Mouse (Mus musculus): ENCODE results near the gene Pmvk. TPM values are rescaled to one million over a fixed set of nuclear protein-coding genes. Genes with fewer than 3 reads are reported as not detected.
"Not testable (repeated sequence)": the region's sequence is repeated elsewhere in the genome, so short reads cannot be mapped to it uniquely, and the experiment has no call there.

Pmvk gene
- total and polyA plus RNA-seq, 2 experiments from 2014 or later = 80.1 to 96.8 TPM

DNA sequence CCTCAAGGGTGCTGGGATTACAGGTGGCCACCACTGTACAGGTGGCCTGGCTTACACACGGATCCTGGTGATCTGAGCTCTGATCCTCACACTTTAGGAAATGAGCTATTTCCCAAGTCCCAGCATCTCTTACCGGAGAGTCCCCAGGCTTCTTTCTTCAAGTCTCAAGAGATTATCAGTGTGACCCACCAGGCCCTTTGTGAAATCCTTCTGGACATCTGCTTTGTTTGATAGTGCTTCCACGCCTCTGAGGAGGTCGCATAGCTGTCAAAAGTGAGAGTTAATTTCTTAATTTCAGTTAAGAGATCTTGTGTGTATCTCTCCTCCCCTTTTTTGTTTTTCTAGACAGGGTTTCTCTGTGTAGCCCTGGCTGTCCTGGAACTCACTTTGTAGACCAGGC is 28.5 kb upstream of the Pmvk start:
- Histone ChIP-seq H3K4me3 (ENCODE audit: low read depth, low read length) (no peak overlapping the region), H3K9ac (no peak overlapping the region), H3K36me3 (ENCODE audit: insufficient read depth) (peaks cover 2% of the 10 kb centered on the region; the same call in 1 of the 2 replicates), H3K4me1 (ENCODE audit: insufficient read depth) (0 out of 2 replicates have a peak, but pooled peaks cover 1% of the 10 kb centered on the region), H3K9me3 (ENCODE audit: low read length) (no peaks in the 10 kb centered on the region), H3K27ac (ENCODE audit: low read depth, low read length) (no peak overlapping the region), H3K4me2 (ENCODE audit: low read depth) (no peak overlapping the region), H3K27me3 (ENCODE audit: insufficient read depth, low read length) (no peaks in the 10 kb centered on the region)
- 92% methylated on average over 4 of the region's 4 CpGs for WGBS
- TF ChIP-seq CTCF (IDR thresholded peaks at IDR 0.05; ENCODE audit: low read depth) = no peak
- ATAC-seq (no peak), DNase-seq (no peak)

GRCm38 (mm10) chr3:89429021-89429420 is 25.3 kb upstream of the Pmvk start:
- H3K9ac ChIP-seq; ATAC-seq; H3K4me2 ChIP-seq (ENCODE audit: low read depth); H3K9me3 ChIP-seq (ENCODE audit: low read length); H3K4me3 ChIP-seq (ENCODE audit: low read depth, low read length); H3K4me1 ChIP-seq (ENCODE audit: insufficient read depth); DNase-seq; H3K27ac ChIP-seq (ENCODE audit: low read depth, low read length); H3K27me3 ChIP-seq (ENCODE audit: insufficient read depth, low read length): not testable (repeated sequence)
- H3K36me3 ChIP-seq (ENCODE audit: insufficient read depth) = peaks cover 17% of the 10 kb centered on the region
- 95% methylated on average over 7 of the region's 7 CpGs for WGBS

DNA sequence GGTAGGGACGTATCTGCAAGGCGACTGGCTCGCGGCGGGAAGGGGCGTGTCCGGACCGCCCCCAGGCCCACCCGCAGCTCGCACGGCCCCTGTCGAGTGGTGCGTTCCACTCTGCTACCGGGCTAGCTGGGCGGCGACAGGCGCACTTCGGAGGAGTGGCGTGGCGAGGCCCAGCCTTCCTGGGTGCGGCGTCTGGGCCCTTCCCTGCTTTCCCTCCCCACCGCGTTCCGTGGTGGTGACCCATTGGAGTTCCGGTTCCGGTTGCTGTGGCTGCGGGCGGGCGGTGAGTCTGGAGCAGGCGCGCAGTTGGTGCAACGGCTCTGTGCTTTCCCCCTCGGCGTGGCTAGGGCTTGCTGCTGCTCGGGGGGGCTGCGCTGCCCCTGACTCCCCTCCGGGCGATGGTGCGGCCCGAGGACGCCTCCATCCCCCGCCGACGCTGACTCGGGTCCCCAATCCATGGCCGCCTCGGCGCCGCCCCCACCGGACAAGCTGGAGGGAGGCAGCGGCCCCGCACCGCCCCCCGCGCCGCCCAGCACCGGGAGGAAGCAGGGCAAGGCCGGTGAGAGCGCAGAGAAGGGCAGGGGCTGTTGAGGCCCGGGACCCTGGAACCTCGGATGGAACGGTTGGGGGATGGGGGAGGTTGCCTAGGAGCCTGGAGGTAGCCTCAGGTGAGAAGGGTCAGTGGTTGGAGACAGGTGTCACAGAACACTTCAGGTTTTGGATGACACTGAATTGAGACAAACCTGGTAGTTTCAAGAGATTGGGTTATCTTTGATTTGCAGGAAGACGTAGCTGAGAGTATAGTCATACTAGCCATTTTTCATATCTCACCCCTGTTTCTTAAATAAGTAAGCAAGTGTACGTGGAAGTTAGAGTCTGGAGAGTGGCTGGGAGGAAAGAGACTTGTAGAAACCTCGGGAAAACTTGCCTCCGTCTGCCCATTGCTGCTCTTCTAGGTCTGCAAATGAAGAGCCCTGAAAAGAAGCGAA is 23.9 kb upstream of the Pmvk start, which contains the start of gene Pygo2:
Gene Pygo2, plus strand, starts transcription at position 44 of the 989 bp plus-strand sequence.
- H3K4me2 ChIP-seq (ENCODE audit: low read depth) = peak within 1 kb of the TSS; percentile 85
- H3K4me3 ChIP-seq (ENCODE audit: low read depth, low read length) = peak within 1 kb of the TSS; percentile 70
- H3K9ac ChIP-seq = peak within 1 kb of the TSS; percentile 82
- H3K27me3 ChIP-seq (ENCODE audit: insufficient read depth, low read length) = no peaks in the 10 kb centered on the region
- H3K9me3 ChIP-seq (ENCODE audit: low read length) = no peaks in the 10 kb centered on the region
- H3K4me1 ChIP-seq (ENCODE audit: insufficient read depth) = peaks cover 8% of the 10 kb centered on the region
- WGBS = 4% methylated on average over 66 of the region's 68 CpGs
- no peak; the same call in 1 of the 2 replicates for TF ChIP-seq CTCF (IDR thresholded peaks at IDR 0.05; ENCODE audit: low read depth)
- H3K36me3 ChIP-seq (ENCODE audit: insufficient read depth) = peaks cover 24% of the 10 kb centered on the region
- DNase-seq (peak; percentile 96), ATAC-seq (peak; percentile 99)
- H3K27ac ChIP-seq (ENCODE audit: low read depth, low read length) = peak within 1 kb of the TSS; percentile 90

- Histone ChIP-seq H3K36me3 (ENCODE audit: insufficient read depth) (peaks cover 24% of the 10 kb centered on the region), H3K4me1 (ENCODE audit: insufficient read depth) (peaks cover 8% of the 10 kb centered on the region), H3K9ac (no peak overlapping the region), H3K9me3 (ENCODE audit: low read length) (no peaks in the 10 kb centered on the region), H3K4me2 (ENCODE audit: low read depth) (no peak overlapping the region), H3K27ac (ENCODE audit: low read depth, low read length) (no peak overlapping the region), H3K27me3 (ENCODE audit: insufficient read depth, low read length) (no peaks in the 10 kb centered on the region), H3K4me3 (ENCODE audit: low read depth, low read length) (no peak overlapping the region)
- 89% methylated on average over 8 of the region's 8 CpGs for WGBS
- DNase-seq (no peak), ATAC-seq (no peak)
- no peak for TF ChIP-seq CTCF (IDR thresholded peaks at IDR 0.05; ENCODE audit: low read depth)
Measured at GRCm38 (mm10) chr3:89432606-89433005, 21.7 kb upstream of the Pmvk start.

- 72% methylated on average over 11 of the region's 11 CpGs for WGBS
- no peak overlapping the region for H3K4me2 ChIP-seq (ENCODE audit: low read depth)
- H3K27ac ChIP-seq (ENCODE audit: low read depth, low read length) = peak overlapping the region; percentile 40
Measured at GRCm38 (mm10) chr3:89434532-89434931, 19.8 kb upstream of the Pmvk start.

GRCm38 (mm10) chr3:89435041-89435440 is 19.3 kb upstream of the Pmvk start:
- Histone ChIP-seq H3K27me3 (ENCODE audit: insufficient read depth, low read length) (no peaks in the 10 kb centered on the region), H3K27ac (ENCODE audit: low read depth, low read length) (peak overlapping the region; percentile 40; the same call in 1 of the 2 replicates)
- 41% methylated on average over 7 of the region's 7 CpGs for WGBS

More at GRCm38 (mm10) chr3:89434532-89434931, 19.8 kb upstream of the Pmvk start:
- TF ChIP-seq CTCF (IDR thresholded peaks at IDR 0.05; ENCODE audit: low read depth) = no peak
- Histone ChIP-seq H3K4me3 (ENCODE audit: low read depth, low read length) (no peak overlapping the region), H3K36me3 (ENCODE audit: insufficient read depth) (peaks cover 24% of the 10 kb centered on the region), H3K9me3 (ENCODE audit: low read length) (no peaks in the 10 kb centered on the region), H3K9ac (no peak overlapping the region), H3K4me1 (ENCODE audit: insufficient read depth) (peaks cover 8% of the 10 kb centered on the region), H3K27me3 (ENCODE audit: insufficient read depth, low read length) (no peaks in the 10 kb centered on the region)
- DNase-seq (no peak), ATAC-seq (no peak)

More at GRCm38 (mm10) chr3:89435041-89435440, 19.3 kb upstream of the Pmvk start:
- no peak overlapping the region for H3K4me2 ChIP-seq (ENCODE audit: low read depth)
- DNase-seq = no peak
- peaks cover 8% of the 10 kb centered on the region for H3K4me1 ChIP-seq (ENCODE audit: insufficient read depth)
- H3K36me3 ChIP-seq (ENCODE audit: insufficient read depth) = peaks cover 24% of the 10 kb centered on the region
- no peak overlapping the region for H3K4me3 ChIP-seq (ENCODE audit: low read depth, low read length)
- ATAC-seq = no peak
- H3K9ac ChIP-seq = no peak overlapping the region
- TF ChIP-seq CTCF (IDR thresholded peaks at IDR 0.05; ENCODE audit: low read depth) = no peak
- no peaks in the 10 kb centered on the region for H3K9me3 ChIP-seq (ENCODE audit: low read length)

Data from forebrain, postnatal 0 days (tissue).